Mouse (Mus musculus): ENCODE data around the gene Ttc29. TPM values are rescaled to one million over a fixed set of nuclear protein-coding genes. Genes with fewer than 3 reads are reported as not detected.

Gene Ttc29
- polyA plus RNA-seq, 1 experiment: not detected

DNA sequence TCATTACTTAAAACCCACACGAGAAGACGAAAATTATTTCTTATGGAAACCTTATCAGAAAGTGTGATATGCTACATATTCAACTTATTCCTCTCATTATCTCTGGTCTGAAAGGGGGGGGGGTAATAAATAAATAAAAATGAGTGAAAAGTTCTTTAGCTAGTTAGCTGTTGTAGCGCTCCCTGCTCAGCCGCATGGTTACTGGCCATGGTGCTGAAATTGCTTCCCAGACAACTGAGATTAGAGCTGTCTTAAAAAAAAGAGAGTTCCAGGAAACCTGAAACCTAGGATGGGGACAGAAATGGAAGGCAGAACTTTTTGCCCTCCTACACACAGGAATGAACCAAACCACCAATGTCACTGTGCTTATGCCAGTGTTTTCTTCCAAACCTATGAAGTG lies 218.3 kb downstream of the Ttc29 start:
- Histone ChIP-seq H3K4me3 (replicated peaks; ENCODE audit: control insufficient read depth, low read depth, low read length) (no peak overlapping the region), H3K27ac (ENCODE audit: control insufficient read depth, insufficient read depth, low read depth, low read length, poor library complexity) (no peak overlapping the region), H3K4me1 (ENCODE audit: control insufficient read depth, insufficient read depth, low read length) (no peaks in the 10 kb centered on the region)
- WGBS: 8% methylated on average over 4 of the region's 4 CpGs
- TF ChIP-seq CTCF (IDR thresholded peaks at IDR 0.05; ENCODE audit: control insufficient read depth, insufficient read depth, low read length) (no peak), POLR2A (IDR thresholded peaks at IDR 0.05; ENCODE audit: borderline replicate concordance, control insufficient read depth, low read depth, low read length) (no peak)

DNA sequence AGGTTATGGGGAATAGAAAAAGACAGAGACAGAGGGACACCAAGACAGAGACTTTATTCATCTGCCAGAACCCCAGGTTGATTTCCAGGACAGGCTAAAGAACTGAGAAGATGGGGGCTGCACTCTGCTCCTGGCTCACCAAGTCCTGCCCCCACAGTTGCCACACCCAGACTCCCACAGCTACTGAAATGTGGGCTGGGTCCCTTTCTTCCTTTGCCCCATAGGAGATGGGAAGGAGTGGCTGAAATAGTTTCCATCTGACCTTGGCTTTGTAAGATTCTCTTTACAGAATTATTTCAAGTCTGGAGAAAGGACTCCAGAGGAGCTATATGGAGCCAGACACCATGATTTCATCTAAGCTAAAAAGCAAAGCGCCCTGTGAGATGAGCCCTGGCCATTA lies 219.4 kb downstream of the Ttc29 start:
- Histone ChIP-seq H3K4me3 (replicated peaks; ENCODE audit: control insufficient read depth, low read depth, low read length) (no peak overlapping the region), H3K4me1 (ENCODE audit: control insufficient read depth, insufficient read depth, low read length) (no peaks in the 10 kb centered on the region), H3K27ac (ENCODE audit: control insufficient read depth, insufficient read depth, low read depth, low read length, poor library complexity) (no peak overlapping the region)
- WGBS: 30% methylated on average over 1 of the region's 1 CpGs
- no peak for TF ChIP-seq CTCF (IDR thresholded peaks at IDR 0.05; ENCODE audit: control insufficient read depth, insufficient read depth, low read length)
- no peak for TF ChIP-seq POLR2A (IDR thresholded peaks at IDR 0.05; ENCODE audit: borderline replicate concordance, control insufficient read depth, low read depth, low read length)

DNA sequence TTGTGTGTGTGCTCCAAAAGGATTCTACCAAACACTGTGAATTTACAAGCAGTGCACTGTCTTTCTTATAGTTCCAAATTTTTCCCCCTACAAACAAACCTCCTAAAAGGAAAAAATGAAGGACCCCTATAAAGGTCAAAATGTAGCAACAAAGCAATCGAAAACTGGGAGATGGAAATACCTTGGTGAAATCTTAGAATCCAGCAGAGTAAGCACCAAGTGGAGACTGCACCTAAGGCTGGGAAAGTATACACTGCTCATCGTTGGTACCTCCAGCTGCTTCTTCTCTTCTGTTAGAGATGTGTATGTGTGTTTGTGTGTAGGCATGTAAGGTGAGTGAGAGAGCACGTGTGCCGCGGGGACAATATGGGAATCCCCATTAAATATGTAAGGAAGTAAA lies 220.2 kb downstream of the Ttc29 start:
- WGBS: 19% methylated on average over 5 of the region's 5 CpGs
- TF ChIP-seq CTCF (IDR thresholded peaks at IDR 0.05; ENCODE audit: control insufficient read depth, insufficient read depth, low read length) (no peak), POLR2A (IDR thresholded peaks at IDR 0.05; ENCODE audit: borderline replicate concordance, control insufficient read depth, low read depth, low read length) (no peak)

DNA sequence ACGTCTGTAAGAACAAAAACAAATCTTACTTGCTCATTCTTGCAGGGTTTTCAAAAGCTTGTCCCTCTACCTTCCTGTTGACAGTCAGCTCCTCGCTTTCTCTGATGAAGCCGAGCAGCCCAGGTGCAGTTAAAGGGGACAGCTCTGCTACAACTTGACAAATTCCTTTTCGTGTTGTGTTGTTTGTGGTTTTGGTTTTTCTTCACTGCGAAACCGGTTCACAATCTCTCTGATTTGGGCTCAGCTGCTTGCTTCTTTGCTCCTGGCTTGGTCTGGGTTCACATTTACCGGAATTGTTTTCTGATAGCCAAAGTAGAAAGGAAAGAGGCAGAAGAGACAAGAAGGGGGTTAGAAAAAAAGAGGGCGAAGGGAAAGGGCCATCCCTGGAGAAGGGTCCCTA lies 221.2 kb downstream of the Ttc29 start:
- no peaks in the 10 kb centered on the region for H3K4me1 ChIP-seq (ENCODE audit: control insufficient read depth, insufficient read depth, low read length)
- H3K4me3 ChIP-seq (replicated peaks; ENCODE audit: control insufficient read depth, low read depth, low read length): no peak overlapping the region
- H3K27ac ChIP-seq (ENCODE audit: control insufficient read depth, insufficient read depth, low read depth, low read length, poor library complexity): no peak overlapping the region
- TF ChIP-seq POLR2A (IDR thresholded peaks at IDR 0.05; ENCODE audit: borderline replicate concordance, control insufficient read depth, low read depth, low read length) (no peak), CTCF (IDR thresholded peaks at IDR 0.05; ENCODE audit: control insufficient read depth, insufficient read depth, low read length) (no peak)
- WGBS: 11% methylated on average over 8 of the region's 8 CpGs

More for the DNA sequence above, 220.2 kb downstream of the Ttc29 start:
- H3K27ac ChIP-seq (ENCODE audit: control insufficient read depth, insufficient read depth, low read depth, low read length, poor library complexity): no peak overlapping the region
- no peaks in the 10 kb centered on the region for H3K4me1 ChIP-seq (ENCODE audit: control insufficient read depth, insufficient read depth, low read length)
- no peak overlapping the region for H3K4me3 ChIP-seq (replicated peaks; ENCODE audit: control insufficient read depth, low read depth, low read length)

DNA sequence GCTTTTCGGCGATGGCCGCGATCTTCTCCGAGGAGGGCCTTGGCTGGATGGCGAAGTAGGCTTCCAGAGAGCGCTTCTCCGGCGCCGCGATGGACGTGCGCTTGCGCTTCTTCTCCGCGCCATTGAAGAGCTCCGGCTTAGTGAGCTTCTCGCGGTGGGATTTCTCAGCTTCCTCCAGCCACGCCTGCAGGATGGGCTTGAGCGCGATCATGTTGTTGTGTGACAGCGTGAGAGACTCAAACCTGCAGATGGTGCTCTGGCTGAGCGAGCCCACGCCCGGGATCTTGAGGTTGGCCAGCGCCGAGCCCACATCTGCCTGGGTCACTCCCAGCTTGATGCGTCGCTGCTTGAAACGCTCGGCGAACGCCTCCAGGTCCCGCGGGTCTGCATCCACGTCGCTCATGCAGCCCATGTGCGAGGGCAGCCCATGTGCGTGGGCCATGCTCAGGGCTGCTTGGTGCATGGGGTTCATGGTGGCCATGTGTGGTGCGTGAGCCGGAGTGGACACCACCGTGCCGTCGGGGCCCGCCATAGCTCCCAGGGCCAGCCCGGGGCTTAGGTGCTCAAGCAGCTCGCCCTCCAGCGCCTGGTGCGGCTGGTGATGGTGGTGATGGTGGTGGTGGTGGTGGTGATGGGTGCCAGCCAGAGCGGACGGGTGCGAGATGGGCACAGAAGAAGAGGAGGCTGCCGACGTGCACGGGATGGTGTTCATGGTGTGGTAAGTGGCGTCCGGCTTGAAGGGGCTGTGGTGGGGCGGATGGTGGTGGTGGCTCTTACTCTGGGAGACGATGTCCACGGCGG lies 221.9 kb downstream of the Ttc29 start:
- WGBS: 8% methylated on average over 62 of the region's 62 CpGs
- Histone ChIP-seq H3K4me1 (ENCODE audit: control insufficient read depth, insufficient read depth, low read length) (no peaks in the 10 kb centered on the region), H3K27ac (ENCODE audit: control insufficient read depth, insufficient read depth, low read depth, low read length, poor library complexity) (no peak overlapping the region), H3K4me3 (replicated peaks; ENCODE audit: control insufficient read depth, low read depth, low read length) (no peak overlapping the region)
- no peak; the same call in 1 of the 2 replicates for TF ChIP-seq POLR2A (IDR thresholded peaks at IDR 0.05; ENCODE audit: borderline replicate concordance, control insufficient read depth, low read depth, low read length)
- TF ChIP-seq CTCF (IDR thresholded peaks at IDR 0.05; ENCODE audit: control insufficient read depth, insufficient read depth, low read length): no peak

DNA sequence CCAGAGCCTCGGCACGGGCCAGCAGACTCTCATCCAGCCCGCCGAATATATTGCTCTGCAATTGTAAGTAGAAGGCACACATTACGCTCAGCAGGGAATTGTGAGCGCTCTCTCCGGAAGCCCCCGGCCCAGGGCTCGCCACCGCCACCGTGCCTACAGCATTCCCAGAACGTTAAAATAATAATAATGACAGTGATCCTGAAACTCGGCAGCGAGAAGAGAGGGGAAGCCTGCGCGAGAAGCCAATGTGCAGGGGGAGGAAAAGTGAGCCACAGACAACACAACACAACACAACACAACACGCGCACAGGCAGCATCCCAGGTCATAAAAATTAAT lies 222.5 kb downstream of the Ttc29 start:
- Histone ChIP-seq H3K4me1 (ENCODE audit: control insufficient read depth, insufficient read depth, low read length) (no peaks in the 10 kb centered on the region), H3K4me3 (replicated peaks; ENCODE audit: control insufficient read depth, low read depth, low read length) (no peak overlapping the region), H3K27ac (ENCODE audit: control insufficient read depth, insufficient read depth, low read depth, low read length, poor library complexity) (no peak overlapping the region)
- TF ChIP-seq POLR2A (IDR thresholded peaks at IDR 0.05; ENCODE audit: borderline replicate concordance, control insufficient read depth, low read depth, low read length) (no peak), CTCF (IDR thresholded peaks at IDR 0.05; ENCODE audit: control insufficient read depth, insufficient read depth, low read length) (no peak)
- 6% methylated on average over 18 of the region's 18 CpGs for WGBS

DNA sequence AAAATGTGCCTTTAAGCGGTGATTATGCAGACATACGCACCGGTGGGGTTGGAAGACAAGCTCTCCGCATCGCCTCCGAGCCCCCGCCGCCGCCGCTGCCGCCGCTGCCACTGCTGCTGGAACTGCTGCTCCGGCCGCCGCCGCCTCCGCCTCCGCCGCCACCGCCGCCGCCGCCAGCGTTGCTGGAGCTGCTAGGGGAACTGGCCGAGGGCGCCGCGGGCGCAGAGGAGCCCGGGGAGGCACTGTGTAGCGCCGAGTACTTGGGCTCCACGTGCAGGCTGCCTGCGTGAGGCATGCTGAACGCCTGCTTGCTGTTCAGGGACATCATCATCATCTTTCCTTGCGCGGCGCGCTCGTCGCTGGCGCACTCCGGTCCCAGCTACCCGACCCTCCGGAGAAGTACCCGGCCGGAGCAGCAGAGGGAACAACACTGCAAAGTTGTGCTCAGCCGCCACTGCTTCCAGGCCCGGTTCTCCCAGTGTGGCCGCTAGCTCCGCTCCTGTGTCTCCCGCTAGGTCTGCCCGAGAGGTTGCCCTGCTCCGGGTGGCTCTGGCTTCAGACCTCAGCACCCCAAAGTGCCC lies 223.1 kb downstream of the Ttc29 start, which contains the start of gene Pou4f2:
Gene Pou4f2 (minus strand): TSS at position 575 of the 581 bp plus-strand sequence.
- H3K27ac ChIP-seq (ENCODE audit: control insufficient read depth, insufficient read depth, low read depth, low read length, poor library complexity): no peak within 1 kb of the TSS
- TF ChIP-seq CTCF (IDR thresholded peaks at IDR 0.05; ENCODE audit: control insufficient read depth, insufficient read depth, low read length) (no peak), POLR2A (IDR thresholded peaks at IDR 0.05; ENCODE audit: borderline replicate concordance, control insufficient read depth, low read depth, low read length) (no peak)
- 2% methylated on average over 54 of the region's 54 CpGs for WGBS
- H3K4me1 ChIP-seq (ENCODE audit: control insufficient read depth, insufficient read depth, low read length): no peaks in the 10 kb centered on the region
- no peak within 1 kb of the TSS for H3K4me3 ChIP-seq (replicated peaks; ENCODE audit: control insufficient read depth, low read depth, low read length)

DNA sequence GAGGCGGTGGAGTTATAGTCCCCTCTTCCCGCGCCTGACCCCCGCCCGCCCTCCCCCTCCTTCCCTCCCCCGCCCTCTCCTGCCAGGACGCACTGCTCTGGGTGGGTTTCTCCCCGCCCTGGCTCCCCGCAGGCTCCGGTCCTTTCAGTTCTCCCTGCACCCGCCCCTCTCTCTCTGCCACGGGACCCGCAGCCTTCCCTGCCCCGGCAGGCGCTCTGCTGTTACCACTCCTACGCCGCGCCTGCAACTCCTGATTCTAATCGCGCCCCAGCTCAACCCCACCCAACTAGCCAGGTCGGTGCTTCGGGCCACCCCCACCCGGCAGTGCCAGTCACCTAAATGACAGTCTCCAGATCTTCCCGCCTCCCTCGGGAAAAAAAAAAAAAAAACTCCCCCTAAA lies 223.6 kb downstream of the Ttc29 start:
- TF ChIP-seq POLR2A (IDR thresholded peaks at IDR 0.05; ENCODE audit: borderline replicate concordance, control insufficient read depth, low read depth, low read length) (no peak), CTCF (IDR thresholded peaks at IDR 0.05; ENCODE audit: control insufficient read depth, insufficient read depth, low read length) (no peak)
- no peak overlapping the region for H3K4me3 ChIP-seq (replicated peaks; ENCODE audit: control insufficient read depth, low read depth, low read length)
- no peaks in the 10 kb centered on the region for H3K4me1 ChIP-seq (ENCODE audit: control insufficient read depth, insufficient read depth, low read length)
- no peak overlapping the region for H3K27ac ChIP-seq (ENCODE audit: control insufficient read depth, insufficient read depth, low read depth, low read length, poor library complexity)
- 5% methylated on average over 22 of the region's 25 CpGs for WGBS

Measured in bone marrow, adult 2 months (tissue).